14 mouse cellular contexts compared by ENCODE assay signal in genomic region chr13:39425944-39426343, GRCm38 (mm10).
DNase-seq lines count a peak whose midpoint lies in the region; ATAC-seq and TF ChIP-seq lines count a peak whose summit lies in the region.
"Had no signal": no experiment of that assay in that cellular context is flagged by ENCODE, and none has a peak within 500 bp of the region (broad histone marks: within the 10 kb centered on the region; RNA-seq: fewer than 3 reads in every experiment).

No protein-coding gene starts in this region.

- no peaks in the 10 kb centered on the region for H3K79me2 ChIP-seq in heart, adult 2 months (replicated peaks; ENCODE audit: control insufficient read depth, insufficient read depth, low read length)

- no peak for TF ChIP-seq POLR2A in heart, adult 2 months (IDR thresholded peaks at IDR 0.05; ENCODE audit: insufficient read depth, low read depth, low read length)
- TF ChIP-seq POLR2A in ES-Bruce4 (IDR thresholded peaks at IDR 0.05; ENCODE audit: insufficient read depth, low read length) = no peak
- no peak for TF ChIP-seq POLR2A in bone marrow, adult 2 months (IDR thresholded peaks at IDR 0.05; ENCODE audit: borderline replicate concordance, control insufficient read depth, low read depth, low read length)

- no peak for ATAC-seq in heart, embryonic 11.5 days (replicated peaks; ENCODE audit: insufficient number of reproducible peaks, low FRiP score, low TSS enrichment)
- ATAC-seq in liver, postnatal 0 days = no peak
- no peak for ATAC-seq in heart, embryonic 12.5 days (ENCODE audit: insufficient number of reproducible peaks, low FRiP score)

- DNase-seq in heart, adult 2 months = no peak
- DNase-seq in liver, postnatal 0 days = no peak
- no peak for DNase-seq in liver
- DNase-seq in cerebellum, adult 9-11 months = no peak
- DNase-seq: cerebellum, adult 2 months; kidney, adult 9 months had no signal

- no peaks in the 10 kb centered on the region for H3K9me3 ChIP-seq in heart, embryonic 11.5 days (replicated peaks; ENCODE audit: control insufficient read depth, low read length)
- H3K9me3 ChIP-seq in liver, postnatal 0 days (ENCODE audit: low read length) = no peaks in the 10 kb centered on the region
- no peaks in the 10 kb centered on the region for H3K9me3 ChIP-seq in ES-Bruce4 (replicated peaks; ENCODE audit: control insufficient read depth, insufficient read depth, low read length, poor library complexity, severe bottlenecking)
- no peaks in the 10 kb centered on the region for H3K9me3 ChIP-seq in heart, embryonic 12.5 days (replicated peaks)
- H3K9me3 ChIP-seq: embryonic facial prominence, embryonic 15.5 days; midbrain, embryonic 12.5 days had no signal

- H3K4me3 ChIP-seq in heart, adult 2 months = no peak overlapping the region
- no peak overlapping the region for H3K4me3 ChIP-seq in heart, embryonic 11.5 days (ENCODE audit: low read depth, low read length)
- H3K4me3 ChIP-seq in liver, postnatal 0 days (ENCODE audit: low read depth, low read length) = no peak overlapping the region
- H3K4me3 ChIP-seq in ES-Bruce4 (ENCODE audit: low read depth, low read length) = no peak overlapping the region
- no peak overlapping the region for H3K4me3 ChIP-seq in bone marrow, adult 2 months (replicated peaks; ENCODE audit: control insufficient read depth, low read depth, low read length)
- H3K4me3 ChIP-seq in heart, embryonic 12.5 days = no peak overlapping the region
- H3K4me3 ChIP-seq: embryonic facial prominence, embryonic 15.5 days; midbrain, embryonic 12.5 days; myocyte had no signal

- WGBS in heart, adult 2 months = 65% methylated on average over 6 of the region's 6 CpGs
- 62% methylated on average over 6 of the region's 6 CpGs for WGBS in heart, embryonic 11.5 days (ENCODE audit: insufficient replicate concordance)
- WGBS in liver, postnatal 0 days (ENCODE audit: insufficient replicate concordance) = 67% methylated on average over 6 of the region's 6 CpGs
- WGBS in bone marrow, adult 2 months = 65% methylated on average over 6 of the region's 6 CpGs
- 58% methylated on average over 6 of the region's 6 CpGs for WGBS in heart, embryonic 12.5 days

- no peaks in the 10 kb centered on the region for H3K36me3 ChIP-seq in heart, adult 2 months (ENCODE audit: control insufficient read depth, insufficient read depth, low read length)
- no peaks in the 10 kb centered on the region for H3K36me3 ChIP-seq in heart, embryonic 11.5 days (ENCODE audit: control insufficient read depth, insufficient read depth, low read length)
- H3K36me3 ChIP-seq in liver, postnatal 0 days (replicated peaks; ENCODE audit: insufficient read depth, low read length) = no peaks in the 10 kb centered on the region
- H3K36me3 ChIP-seq in ES-Bruce4 (ENCODE audit: control insufficient read depth, insufficient read depth, low read length, poor library complexity, severe bottlenecking) = no peaks in the 10 kb centered on the region
- H3K36me3 ChIP-seq in heart, embryonic 12.5 days = no peaks in the 10 kb centered on the region
- H3K36me3 ChIP-seq: embryonic facial prominence, embryonic 15.5 days; midbrain, embryonic 12.5 days had no signal

- no peak overlapping the region for H3K4me2 ChIP-seq in heart, embryonic 11.5 days
- H3K4me2 ChIP-seq in liver, postnatal 0 days (ENCODE audit: low read depth, low read length) = no peak overlapping the region
- H3K4me2 ChIP-seq in heart, embryonic 12.5 days = no peak overlapping the region
- H3K4me2 ChIP-seq: embryonic facial prominence, embryonic 15.5 days; hindbrain, embryonic 14.5 days; midbrain, embryonic 12.5 days had no signal

- no peaks in the 10 kb centered on the region for H3K4me1 ChIP-seq in heart, adult 2 months (ENCODE audit: control insufficient read depth, insufficient read depth, low read length)
- no peaks in the 10 kb centered on the region for H3K4me1 ChIP-seq in heart, embryonic 11.5 days (ENCODE audit: control insufficient read depth, insufficient read depth, low read length)
- H3K4me1 ChIP-seq in liver, postnatal 0 days (ENCODE audit: insufficient read depth) = no peaks in the 10 kb centered on the region
- H3K4me1 ChIP-seq in ES-Bruce4 (ENCODE audit: control insufficient read depth, insufficient read depth, low read length) = no peaks in the 10 kb centered on the region
- no peaks in the 10 kb centered on the region for H3K4me1 ChIP-seq in bone marrow, adult 2 months (ENCODE audit: control insufficient read depth, insufficient read depth, low read length)
- H3K4me1 ChIP-seq in heart, embryonic 12.5 days (replicated peaks) = no peaks in the 10 kb centered on the region
- H3K4me1 ChIP-seq: embryonic facial prominence, embryonic 15.5 days; midbrain, embryonic 12.5 days had no signal

- H3K27ac ChIP-seq in heart, adult 2 months = no peak overlapping the region
- H3K27ac ChIP-seq in heart, embryonic 11.5 days (ENCODE audit: low read depth, low read length) = no peak overlapping the region
- no peak overlapping the region for H3K27ac ChIP-seq in liver, postnatal 0 days (ENCODE audit: low read depth)
- no peak overlapping the region for H3K27ac ChIP-seq in ES-Bruce4 (ENCODE audit: insufficient read depth, low read length)
- H3K27ac ChIP-seq in bone marrow, adult 2 months (ENCODE audit: control insufficient read depth, insufficient read depth, low read depth, low read length, poor library complexity) = no peak overlapping the region
- no peak overlapping the region for H3K27ac ChIP-seq in heart, embryonic 12.5 days (ENCODE audit: poor library complexity, severe bottlenecking)
- H3K27ac ChIP-seq: embryonic facial prominence, embryonic 15.5 days; hindbrain, embryonic 14.5 days; midbrain, embryonic 12.5 days had no signal

- no peaks in the 10 kb centered on the region for H3K27me3 ChIP-seq in heart, adult 2 months (ENCODE audit: control insufficient read depth, insufficient read depth, low read length)
- no peaks in the 10 kb centered on the region for H3K27me3 ChIP-seq in heart, embryonic 11.5 days (ENCODE audit: control insufficient read depth, insufficient read depth, low read length)
- H3K27me3 ChIP-seq in liver, postnatal 0 days (ENCODE audit: insufficient read depth, low read length) = no peaks in the 10 kb centered on the region
- H3K27me3 ChIP-seq in ES-Bruce4 (ENCODE audit: control insufficient read depth, insufficient read depth, low read length, poor library complexity, severe bottlenecking) = no peaks in the 10 kb centered on the region
- H3K27me3 ChIP-seq in heart, embryonic 12.5 days (replicated peaks) = no peaks in the 10 kb centered on the region
- H3K27me3 ChIP-seq: embryonic facial prominence, embryonic 15.5 days; midbrain, embryonic 12.5 days had no signal

- peak; percentile 31 for TF ChIP-seq CTCF in heart, adult 2 months (IDR thresholded peaks at IDR 0.05)
- peak; percentile 51 for TF ChIP-seq CTCF in liver, postnatal 0 days (IDR thresholded peaks at IDR 0.05; ENCODE audit: low read depth)
- peak; percentile 74 for TF ChIP-seq CTCF in ES-Bruce4 (IDR thresholded peaks at IDR 0.05; ENCODE audit: low read depth, low read length)
- TF ChIP-seq CTCF in bone marrow, adult 2 months (IDR thresholded peaks at IDR 0.05; ENCODE audit: control insufficient read depth, insufficient read depth, low read length) = peak; percentile 25; the same call in 1 of the 2 replicates

- H3K9ac ChIP-seq in heart, adult 2 months (ENCODE audit: low read depth, low read length) = no peak overlapping the region
- no peak overlapping the region for H3K9ac ChIP-seq in heart, embryonic 11.5 days (ENCODE audit: low read depth, low read length)
- H3K9ac ChIP-seq in liver, postnatal 0 days (replicated peaks) = no peak overlapping the region
- H3K9ac ChIP-seq in ES-Bruce4 (ENCODE audit: low read depth, poor library complexity, severe bottlenecking) = no peak overlapping the region
- H3K9ac ChIP-seq in heart, embryonic 12.5 days = no peak overlapping the region
- H3K9ac ChIP-seq: embryonic facial prominence, embryonic 15.5 days; hindbrain, embryonic 14.5 days; midbrain, embryonic 12.5 days had no signal

- intact Hi-C loops in heart, adult 2 months (cut with DNase I) = no loop called here

- TF ChIP-seq EP300 in heart, adult 2 months (IDR thresholded peaks at IDR 0.05; ENCODE audit: insufficient read depth, low read depth, low read length) = no peak
- no peak for TF ChIP-seq EP300 in liver, postnatal 0 days (IDR thresholded peaks at IDR 0.05; ENCODE audit: low read depth)
- TF ChIP-seq EP300 in ES-Bruce4 (IDR thresholded peaks at IDR 0.05; ENCODE audit: insufficient read depth, low read depth, low read length) = no peak
